Mouse (Mus musculus) B cell, adult 62 days (primary cell): ENCODE results near the gene Diras2. TPM values are rescaled to one million over a fixed set of nuclear protein-coding genes. Genes with fewer than 3 reads are reported as not detected.

Experiments used
- total RNA-seq: library from RNA; stranded (reverse); gene quantifications from 4 replicates; pipeline ENCODE4 v1.2.4, GENCODE M21; 2023

Gene Diras2
- 1.7 to 2.5 TPM (median 2.3 TPM) in 4 replicates for total RNA-seq

GRCm38 (mm10) chr13:52531121-52531520, at the start of gene Diras2:
Gene Diras2 (minus strand): TSS chr13:52531279.

Other genes starting within 250 kb of the Diras2 start
- gene Syk, start 51.9 kb upstream of the Diras2 start, total RNA-seq, result 900 to 935 TPM (median 917 TPM) in 4 replicates